Mouse (Mus musculus) intestine, postnatal 0 days (tissue): ENCODE results near the gene Atp1b2. TPM values are rescaled to one million over a fixed set of nuclear protein-coding genes. Genes with fewer than 3 reads are reported as not detected.

Experiments
- ATAC-seq: fragments of 200-750 bp; cut with Nextera tagmentation; 2 replicates; pipeline ENCODE4 v1.8.0; 2017; ENCODE audit warnings: mild to moderate bottlenecking, moderate TSS enrichment, moderate library complexity
- H3K27ac ChIP-seq: fragments of 300-500 bp; sonication (generic); 2 replicates; pipeline ENCODE4 v1.5.1; 2014; ENCODE audit warnings: mild to moderate bottlenecking, low read depth, low read length, moderate library complexity
- H3K27me3 ChIP-seq: fragments of 300-500 bp; sonication (generic); replicated peaks from 2 replicates; pipeline ENCODE4 v1.6.1; 2014; ENCODE audit warnings: low read length, mixed read lengths; ENCODE audit not compliant: control insufficient read depth, insufficient read depth
- H3K36me3 ChIP-seq: fragments of 300-500 bp; sonication (generic); 2 replicates; pipeline ENCODE4 v1.6.1; 2014; ENCODE audit warnings: mild to moderate bottlenecking, moderate library complexity; ENCODE audit not compliant: control insufficient read depth, insufficient read depth
- H3K4me1 ChIP-seq: fragments of 300-500 bp; sonication (generic); replicated peaks from 2 replicates; pipeline ENCODE4 v1.6.1; 2014; ENCODE audit warnings: antibody characterized with exemption, low read length, mixed read lengths; ENCODE audit not compliant: control insufficient read depth, insufficient read depth
- H3K4me2 ChIP-seq: fragments of 300-500 bp; sonication (generic); replicated peaks from 2 replicates; pipeline ENCODE4 v1.6.1; 2014; ENCODE audit warnings: low read depth, mild to moderate bottlenecking, moderate library complexity
- H3K4me3 ChIP-seq: fragments of 300-500 bp; sonication (generic); 2 replicates; pipeline ENCODE4 v1.5.1; 2014; ENCODE audit warnings: low read depth, low read length
- H3K9ac ChIP-seq: fragments of 300-500 bp; sonication (generic); 2 replicates; pipeline ENCODE4 v1.6.1; 2014; ENCODE audit warnings: mild to moderate bottlenecking, low read depth, low read length
- H3K9me3 ChIP-seq: fragments of 300-500 bp; sonication (generic); 2 replicates; pipeline ENCODE4 v1.6.1; 2016; ENCODE audit warnings: mixed run types; ENCODE audit not compliant: control insufficient read depth
- CTCF ChIP-seq: sonication (generic); IDR thresholded peaks from 2 replicates; pipeline ENCODE4 v1.5.1; 2016; ENCODE audit warnings: low read depth, mild to moderate bottlenecking, control low read depth, antibody characterized with exemption, moderate library complexity
- WGBS: fragments of 180-500 bp; shearing (Covaris S2); extraction: QIAGEN DNeasy Blood & Tissue Kit; methylation state at CpG from one replicate; pipeline ENCODE4 v1.1.7; 2014; 5-methylcytosine and 5-hydroxymethylcytosine counted together
- polyA plus RNA-seq: library from polyadenylated mRNA; unstranded; fragments of >200 nt; fragmentation: Nextera tagmentation; extraction: Ambion mirVana; gene quantifications from 2 replicates; pipeline ENCODE4 v1.2.1, GENCODE M21; 2015

The Atp1b2 gene
- polyA plus RNA-seq, 1 experiment from 2014 or later: 7.5 TPM

DNA sequence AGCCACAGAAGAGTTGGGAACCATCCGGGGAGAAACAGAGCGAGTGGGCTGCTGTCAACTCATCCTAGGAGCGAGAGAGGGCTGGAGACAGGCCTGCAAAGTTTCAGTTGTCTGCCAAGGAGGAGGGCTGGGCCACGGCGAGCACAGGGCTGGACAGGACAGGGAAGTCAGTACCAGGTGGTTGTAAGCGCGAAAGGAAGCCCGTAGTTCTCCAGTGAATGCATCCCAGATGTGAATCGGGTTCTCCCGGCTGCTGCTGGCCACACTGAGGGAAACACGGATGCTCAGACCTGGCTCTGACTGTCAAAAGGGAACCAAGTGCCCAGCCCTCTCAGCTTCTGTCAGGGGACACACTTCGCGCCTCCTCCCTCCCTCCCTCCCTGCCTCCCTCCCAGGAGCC is 42.4 kb downstream of the Atp1b2 start:
- WGBS: 78% methylated on average over 13 of the region's 13 CpGs

GRCm38 (mm10) chr11:69560896-69561854 is 44.6 kb downstream of the Atp1b2 start:
- WGBS: 57% methylated on average over 16 of the region's 16 CpGs
- Histone ChIP-seq H3K4me2 (no peak overlapping the region; the same call in 1 of the 2 replicates), H3K36me3 (peaks cover 45% of the 10 kb centered on the region), H3K4me3 (peak overlapping the region; percentile 46; the same call in 1 of the 2 replicates), H3K27me3 (no peaks in the 10 kb centered on the region; the same call in 1 of the 2 replicates), H3K9me3 (no peaks in the 10 kb centered on the region), H3K27ac (no peak overlapping the region), H3K9ac (no peak overlapping the region), H3K4me1 (0 out of 2 replicates have a peak, but pooled peaks cover 3% of the 10 kb centered on the region)
- no peak for ATAC-seq
- TF ChIP-seq CTCF: no peak

More for the DNA sequence above, 42.4 kb downstream of the Atp1b2 start:
- TF ChIP-seq CTCF: no peak
- no peak for ATAC-seq
- Histone ChIP-seq H3K4me2 (no peak overlapping the region), H3K27me3 (no peaks in the 10 kb centered on the region; the same call in 1 of the 2 replicates), H3K4me3 (no peak overlapping the region), H3K9me3 (no peaks in the 10 kb centered on the region), H3K27ac (no peak overlapping the region), H3K4me1 (0 out of 2 replicates have a peak, but pooled peaks cover 3% of the 10 kb centered on the region), H3K36me3 (peaks cover 65% of the 10 kb centered on the region), H3K9ac (no peak overlapping the region)

DNA sequence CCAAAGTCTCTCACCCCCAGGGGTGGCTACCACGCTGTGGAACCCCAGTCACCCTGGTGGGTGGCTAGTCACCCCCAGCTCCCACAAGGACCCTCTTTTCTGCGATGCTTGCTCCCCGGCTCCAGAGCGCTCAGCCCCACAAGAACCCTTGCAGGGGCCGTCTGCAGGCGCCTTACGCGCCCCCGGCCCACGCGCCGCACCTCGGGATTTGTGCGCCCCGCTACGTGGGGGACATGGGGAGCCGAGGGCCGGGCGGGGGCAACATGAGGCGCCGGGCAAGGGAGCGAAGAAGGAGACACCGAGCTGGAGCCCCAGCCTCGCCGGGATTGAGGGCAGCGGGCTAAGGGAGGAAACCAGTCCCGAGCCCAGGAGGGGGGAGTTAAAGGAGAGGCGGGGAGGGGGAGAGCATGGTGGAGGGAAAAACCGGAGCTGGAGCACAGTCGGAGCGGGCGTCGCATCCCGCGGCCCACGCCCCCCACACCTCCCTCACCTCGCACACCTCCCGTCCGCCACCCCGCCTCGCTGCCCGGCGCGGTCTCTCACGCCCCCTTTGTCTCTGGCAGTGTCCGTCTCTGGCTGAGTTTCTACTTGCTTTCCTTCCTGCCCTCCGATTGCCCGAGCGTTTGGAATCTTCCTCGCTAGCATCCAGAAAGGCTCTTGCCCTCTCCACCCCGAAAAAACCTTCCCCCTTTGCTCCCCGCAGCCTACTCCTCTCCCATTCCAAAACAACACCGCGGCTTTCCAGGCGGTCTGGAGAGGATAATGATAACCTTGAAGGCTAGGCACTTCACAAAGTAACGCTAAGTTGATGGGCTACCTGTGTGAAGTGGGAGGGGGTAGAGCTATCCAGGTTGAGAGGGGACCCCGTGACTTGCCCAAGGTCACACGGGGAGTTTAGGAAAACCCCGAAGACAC is 45.6 kb downstream of the Atp1b2 start, which contains the start of gene Efnb3:
Gene Efnb3, minus strand, starts transcription at position 355 of the 915 bp plus-strand sequence.
- H3K4me3 ChIP-seq: peak within 1 kb of the TSS; percentile 46
- 4% methylated on average over 53 of the region's 59 CpGs for WGBS
- 0 out of 2 replicates have a peak, but pooled peaks cover 3% of the 10 kb centered on the region for H3K4me1 ChIP-seq
- H3K27me3 ChIP-seq: no peaks in the 10 kb centered on the region; the same call in 1 of the 2 replicates
- no peak within 1 kb of the TSS for H3K27ac ChIP-seq
- H3K36me3 ChIP-seq: peaks cover 38% of the 10 kb centered on the region
- no peak for ATAC-seq
- H3K9me3 ChIP-seq: no peaks in the 10 kb centered on the region
- H3K4me2 ChIP-seq: peak within 1 kb of the TSS; percentile 73
- peak within 1 kb of the TSS; percentile 48 for H3K9ac ChIP-seq
- no peak for TF ChIP-seq CTCF

DNA sequence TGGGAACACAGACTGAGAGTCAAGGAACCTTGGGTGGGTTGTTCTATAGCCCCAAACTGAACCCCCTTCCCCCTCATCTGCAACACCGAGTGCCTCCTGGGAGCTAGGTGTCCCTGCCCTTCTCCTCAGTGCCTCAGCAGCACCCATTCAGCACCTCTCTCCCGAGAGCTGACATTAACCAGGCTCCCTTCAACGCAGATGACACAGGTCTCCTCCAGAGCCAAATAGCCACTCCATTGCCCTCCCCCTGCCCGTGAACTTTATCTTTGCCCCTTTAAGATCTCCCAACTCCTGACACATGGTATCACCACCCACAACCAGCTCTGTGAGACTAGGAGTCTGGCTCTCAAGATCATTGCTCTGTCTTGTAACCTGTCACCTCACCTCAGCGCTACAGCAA is 46.6 kb downstream of the Atp1b2 start:
- Histone ChIP-seq H3K4me3 (peak overlapping the region; percentile 46), H3K27me3 (no peaks in the 10 kb centered on the region; the same call in 1 of the 2 replicates), H3K9ac (0 out of 2 replicates have a peak overlapping the region, but pooled peaks have one; percentile 48), H3K4me2 (peak overlapping the region; percentile 73), H3K9me3 (no peaks in the 10 kb centered on the region), H3K27ac (no peak overlapping the region), H3K36me3 (peaks cover 34% of the 10 kb centered on the region), H3K4me1 (0 out of 2 replicates have a peak, but pooled peaks cover 3% of the 10 kb centered on the region)
- 26% methylated on average over 5 of the region's 5 CpGs for WGBS
- TF ChIP-seq CTCF: no peak
- ATAC-seq: no peak

GRCm38 (mm10) chr11:69558756-69559155 is 47.0 kb downstream of the Atp1b2 start:
- H3K4me3 ChIP-seq: no peak overlapping the region
- no peak for TF ChIP-seq CTCF
- ATAC-seq: no peak
- no peaks in the 10 kb centered on the region for H3K9me3 ChIP-seq
- H3K4me2 ChIP-seq: peak overlapping the region; percentile 73
- no peaks in the 10 kb centered on the region; the same call in 1 of the 2 replicates for H3K27me3 ChIP-seq
- H3K9ac ChIP-seq: no peak overlapping the region
- 30% methylated on average over 6 of the region's 6 CpGs for WGBS
- H3K27ac ChIP-seq: no peak overlapping the region
- H3K4me1 ChIP-seq: 0 out of 2 replicates have a peak, but pooled peaks cover 3% of the 10 kb centered on the region
- peaks cover 30% of the 10 kb centered on the region for H3K36me3 ChIP-seq
